Mouse (Mus musculus) midbrain, embryonic 14.5 days (tissue): Measurements from ENCODE around the gene Rbms3. TPM values are rescaled to one million over a fixed set of nuclear protein-coding genes. Genes with fewer than 3 reads are reported as not detected.

Source experiments
- ATAC-seq: fragments of 200-750 bp; cut with Nextera tagmentation; 2 replicates; pipeline ENCODE4 v1.8.0; 2017; ENCODE audit warnings: moderate number of reproducible peaks, moderate library complexity; ENCODE audit not compliant: low FRiP score, low TSS enrichment
- DNase-seq: peaks from one replicate; pipeline ENCODE4 v3.0.0-alpha.2; 2015
- H3K27ac ChIP-seq: fragments of 300-500 bp; sonication (generic); replicated peaks from 2 replicates; pipeline ENCODE4 v1.5.1; 2014; ENCODE audit warnings: mild to moderate bottlenecking, low read depth, low read length, moderate library complexity
- H3K27me3 ChIP-seq: fragments of 300-500 bp; sonication (generic); 2 replicates; pipeline ENCODE4 v1.6.1; 2014; ENCODE audit warnings: low read length, control low read depth, mixed read lengths; ENCODE audit not compliant: control insufficient read depth, insufficient read depth
- H3K36me3 ChIP-seq: fragments of 300-500 bp; sonication (generic); 2 replicates; pipeline ENCODE4 v1.6.1; 2014; ENCODE audit warnings: low read length, control low read depth; ENCODE audit not compliant: control insufficient read depth, insufficient read depth
- H3K4me1 ChIP-seq: fragments of 300-500 bp; sonication (generic); 2 replicates; pipeline ENCODE4 v1.6.1; 2014; ENCODE audit warnings: mild to moderate bottlenecking, antibody characterized with exemption, low read length, control low read depth; ENCODE audit not compliant: control insufficient read depth, insufficient read depth
- H3K4me2 ChIP-seq: fragments of 300-500 bp; sonication (generic); 2 replicates; pipeline ENCODE4 v1.6.1; 2014; ENCODE audit warnings: mild to moderate bottlenecking, low read length, moderate library complexity
- H3K4me3 ChIP-seq: fragments of 300-500 bp; sonication (generic); replicated peaks from 2 replicates; pipeline ENCODE4 v1.5.1; 2014; ENCODE audit warnings: low read depth, low read length
- H3K9ac ChIP-seq: fragments of 300-500 bp; sonication (generic); replicated peaks from 2 replicates; pipeline ENCODE4 v1.6.1; 2014; ENCODE audit warnings: mild to moderate bottlenecking, low read length, moderate library complexity
- H3K9me3 ChIP-seq: fragments of 300-500 bp; sonication (generic); 2 replicates; pipeline ENCODE4 v1.6.1; 2016; ENCODE audit warnings: low read length, control low read depth, mixed read lengths; ENCODE audit not compliant: control insufficient read depth
- WGBS: fragments of 180-500 bp; shearing (Covaris S2); extraction: QIAGEN DNeasy Blood & Tissue Kit; methylation state at CpG from one replicate; pipeline ENCODE4 v1.1.7; 2014; 5-methylcytosine and 5-hydroxymethylcytosine counted together
- polyA plus RNA-seq: library from polyadenylated mRNA; unstranded; fragments of >200 nt; fragmentation: Nextera tagmentation; extraction: Ambion mirVana; gene quantifications from 2 replicates; pipeline ENCODE4 v1.2.1, GENCODE M21; 2014

Rbms3 gene
- polyA plus RNA-seq, 1 experiment from 2014 or later, result 58.4 TPM

- DNase-seq, result no peak
- Histone ChIP-seq H3K9me3 (no peaks in the 10 kb centered on the region), H3K4me2 (no peak overlapping the region), H3K27me3 (no peaks in the 10 kb centered on the region), H3K4me1 (peaks cover 5% of the 10 kb centered on the region; the same call in 1 of the 2 replicates), H3K27ac (no peak overlapping the region), H3K36me3 (no peaks in the 10 kb centered on the region), H3K9ac (no peak overlapping the region), H3K4me3 (no peak overlapping the region)
- 75% methylated on average over 5 of the region's 5 CpGs for WGBS
- ATAC-seq, result no peak
These were observed 28.9 kb downstream of the Rbms3 start for GRCm38 (mm10) chr9:117600781-117601180.

- 94% methylated on average over 9 of the region's 9 CpGs for WGBS
- Histone ChIP-seq H3K4me1 (peaks cover 5% of the 10 kb centered on the region; the same call in 1 of the 2 replicates), H3K9me3 (no peaks in the 10 kb centered on the region), H3K4me3 (no peak overlapping the region), H3K27ac (no peak overlapping the region), H3K4me2 (no peak overlapping the region), H3K9ac (no peak overlapping the region), H3K27me3 (no peaks in the 10 kb centered on the region), H3K36me3 (no peaks in the 10 kb centered on the region)
- ATAC-seq (no peak), DNase-seq (no peak)
These were observed 30.4 kb downstream of the Rbms3 start for GRCm38 (mm10) chr9:117599341-117599740.

- DNase-seq (peak; percentile 60), ATAC-seq (no peak)
- H3K4me2 ChIP-seq, result no peak overlapping the region
- no peak overlapping the region for H3K27ac ChIP-seq
- peaks cover 5% of the 10 kb centered on the region; the same call in 1 of the 2 replicates for H3K4me1 ChIP-seq
- no peaks in the 10 kb centered on the region for H3K27me3 ChIP-seq
- H3K4me3 ChIP-seq, result no peak overlapping the region
- no peak overlapping the region for H3K9ac ChIP-seq
- WGBS, result 40% methylated on average over 5 of the region's 5 CpGs
- no peaks in the 10 kb centered on the region for H3K9me3 ChIP-seq
- no peaks in the 10 kb centered on the region for H3K36me3 ChIP-seq
These were observed 33.6 kb downstream of the Rbms3 start for GRCm38 (mm10) chr9:117596162-117596561.

GRCm38 (mm10) chr9:117585345-117585744 lies 44.4 kb downstream of the Rbms3 start:
- Histone ChIP-seq H3K9ac (no peak overlapping the region), H3K27ac (no peak overlapping the region), H3K36me3 (no peaks in the 10 kb centered on the region), H3K27me3 (no peaks in the 10 kb centered on the region), H3K4me1 (no peaks in the 10 kb centered on the region; the same call in 1 of the 2 replicates), H3K4me3 (no peak overlapping the region), H3K9me3 (no peaks in the 10 kb centered on the region), H3K4me2 (no peak overlapping the region)
- ATAC-seq (no peak), DNase-seq (no peak)
- WGBS, result 87% methylated on average over 6 of the region's 6 CpGs

- DNase-seq (peak; percentile 85), ATAC-seq (no peak)
- Histone ChIP-seq H3K36me3 (no peaks in the 10 kb centered on the region), H3K27me3 (no peaks in the 10 kb centered on the region), H3K27ac (no peak overlapping the region), H3K4me2 (no peak overlapping the region), H3K4me3 (no peak overlapping the region), H3K9me3 (no peaks in the 10 kb centered on the region), H3K9ac (no peak overlapping the region), H3K4me1 (no peaks in the 10 kb centered on the region; the same call in 1 of the 2 replicates)
- 70% methylated on average over 7 of the region's 7 CpGs for WGBS
These were observed 46.1 kb downstream of the Rbms3 start for GRCm38 (mm10) chr9:117583638-117584037.

GRCm38 (mm10) chr9:117582591-117582990 lies 47.1 kb downstream of the Rbms3 start:
- ATAC-seq, result no peak
- DNase-seq, result no peak
- no peak overlapping the region for H3K4me2 ChIP-seq
- H3K9ac ChIP-seq, result no peak overlapping the region
- no peaks in the 10 kb centered on the region for H3K9me3 ChIP-seq
- no peaks in the 10 kb centered on the region for H3K27me3 ChIP-seq
- 78% methylated on average over 6 of the region's 6 CpGs for WGBS
- no peak overlapping the region for H3K4me3 ChIP-seq
- H3K36me3 ChIP-seq, result no peaks in the 10 kb centered on the region
- no peak overlapping the region for H3K27ac ChIP-seq
- no peaks in the 10 kb centered on the region; the same call in 1 of the 2 replicates for H3K4me1 ChIP-seq

GRCm38 (mm10) chr9:117571186-117571855 lies 58.4 kb downstream of the Rbms3 start:
- Histone ChIP-seq H3K27ac (no peak overlapping the region), H3K27me3 (no peaks in the 10 kb centered on the region), H3K36me3 (no peaks in the 10 kb centered on the region), H3K9ac (no peak overlapping the region), H3K4me2 (no peak overlapping the region), H3K4me1 (no peaks in the 10 kb centered on the region), H3K9me3 (no peaks in the 10 kb centered on the region), H3K4me3 (no peak overlapping the region)
- 85% methylated on average over 5 of the region's 5 CpGs for WGBS
- ATAC-seq (no peak), DNase-seq (no peak)

- Histone ChIP-seq H3K36me3 (no peaks in the 10 kb centered on the region), H3K27ac (no peak overlapping the region), H3K27me3 (no peaks in the 10 kb centered on the region), H3K9me3 (no peaks in the 10 kb centered on the region), H3K9ac (no peak overlapping the region), H3K4me3 (no peak overlapping the region), H3K4me2 (no peak overlapping the region), H3K4me1 (no peaks in the 10 kb centered on the region)
- no peak for ATAC-seq
- DNase-seq, result no peak
- WGBS, result 93% methylated on average over 7 of the region's 7 CpGs
These were observed 59.4 kb downstream of the Rbms3 start for GRCm38 (mm10) chr9:117570240-117570821.

- Histone ChIP-seq H3K9ac (no peak overlapping the region), H3K27ac (no peak overlapping the region), H3K27me3 (no peaks in the 10 kb centered on the region), H3K4me3 (no peak overlapping the region), H3K4me1 (no peaks in the 10 kb centered on the region), H3K9me3 (no peaks in the 10 kb centered on the region), H3K4me2 (no peak overlapping the region), H3K36me3 (no peaks in the 10 kb centered on the region)
- ATAC-seq (no peak), DNase-seq (no peak)
- 91% methylated on average over 10 of the region's 10 CpGs for WGBS
These were observed 63.4 kb downstream of the Rbms3 start for GRCm38 (mm10) chr9:117566293-117566692.
